Mouse (Mus musculus): ENCODE measurements around the gene Camk2b. TPM values are rescaled to one million over a fixed set of nuclear protein-coding genes. Genes with fewer than 3 reads are reported as not detected.

Camk2b gene
- polyA plus RNA-seq, 1 experiment = 0.97 TPM

- Histone ChIP-seq H3K4me1 (ENCODE audit: control insufficient read depth, insufficient read depth, low read length) (no peaks in the 10 kb centered on the region), H3K4me3 (ENCODE audit: insufficient read depth, low read length) (no peak overlapping the region), H3K27ac (ENCODE audit: insufficient read depth, low read length) (no peak overlapping the region)
- TF ChIP-seq POLR2A (IDR thresholded peaks at IDR 0.05; ENCODE audit: low read depth, low read length) (no peak), CTCF (IDR thresholded peaks at IDR 0.05; ENCODE audit: borderline replicate concordance, insufficient read depth, low read length) (peak; percentile 53; the same call in 1 of the 2 replicates)
Observed at GRCm38 (mm10) chr11:6033147-6033546, 33.0 kb downstream of the Camk2b start.

- no peak overlapping the region for H3K27ac ChIP-seq (ENCODE audit: insufficient read depth, low read length)
- no peaks in the 10 kb centered on the region for H3K4me1 ChIP-seq (ENCODE audit: control insufficient read depth, insufficient read depth, low read length)
- TF ChIP-seq POLR2A (IDR thresholded peaks at IDR 0.05; ENCODE audit: low read depth, low read length) (no peak), CTCF (IDR thresholded peaks at IDR 0.05; ENCODE audit: borderline replicate concordance, insufficient read depth, low read length) (no peak)
- H3K4me3 ChIP-seq (ENCODE audit: insufficient read depth, low read length) = no peak overlapping the region
Observed at GRCm38 (mm10) chr11:6030650-6031049, 35.5 kb downstream of the Camk2b start.

- no peak for TF ChIP-seq CTCF (IDR thresholded peaks at IDR 0.05; ENCODE audit: borderline replicate concordance, insufficient read depth, low read length)
- no peak for TF ChIP-seq POLR2A (IDR thresholded peaks at IDR 0.05; ENCODE audit: low read depth, low read length)
- H3K4me1 ChIP-seq (ENCODE audit: control insufficient read depth, insufficient read depth, low read length) = no peaks in the 10 kb centered on the region
- H3K4me3 ChIP-seq (ENCODE audit: insufficient read depth, low read length) = no peak overlapping the region
- H3K27ac ChIP-seq (ENCODE audit: insufficient read depth, low read length) = no peak overlapping the region
Observed at GRCm38 (mm10) chr11:6029790-6030189, 36.4 kb downstream of the Camk2b start.

- H3K4me3 ChIP-seq (ENCODE audit: insufficient read depth, low read length) = no peak overlapping the region
- H3K4me1 ChIP-seq (ENCODE audit: control insufficient read depth, insufficient read depth, low read length) = no peaks in the 10 kb centered on the region
- no peak overlapping the region for H3K27ac ChIP-seq (ENCODE audit: insufficient read depth, low read length)
- TF ChIP-seq CTCF (IDR thresholded peaks at IDR 0.05; ENCODE audit: borderline replicate concordance, insufficient read depth, low read length) (no peak), POLR2A (IDR thresholded peaks at IDR 0.05; ENCODE audit: low read depth, low read length) (no peak)
Observed at GRCm38 (mm10) chr11:6028911-6029310, 37.3 kb downstream of the Camk2b start.

- Histone ChIP-seq H3K4me1 (ENCODE audit: control insufficient read depth, insufficient read depth, low read length) (no peaks in the 10 kb centered on the region), H3K27ac (ENCODE audit: insufficient read depth, low read length) (no peak overlapping the region), H3K4me3 (ENCODE audit: insufficient read depth, low read length) (no peak overlapping the region)
- TF ChIP-seq POLR2A (IDR thresholded peaks at IDR 0.05; ENCODE audit: low read depth, low read length) = no peak
- TF ChIP-seq CTCF (IDR thresholded peaks at IDR 0.05; ENCODE audit: borderline replicate concordance, insufficient read depth, low read length) = peak; percentile 44; the same call in 1 of the 2 replicates
Observed at GRCm38 (mm10) chr11:6026361-6026760, 39.8 kb downstream of the Camk2b start.

GRCm38 (mm10) chr11:6024923-6025652 is 41.1 kb downstream of the Camk2b start:
- Histone ChIP-seq H3K27ac (ENCODE audit: insufficient read depth, low read length) (no peak overlapping the region), H3K4me1 (ENCODE audit: control insufficient read depth, insufficient read depth, low read length) (no peaks in the 10 kb centered on the region), H3K4me3 (ENCODE audit: insufficient read depth, low read length) (no peak overlapping the region)
- TF ChIP-seq POLR2A (IDR thresholded peaks at IDR 0.05; ENCODE audit: low read depth, low read length) (no peak), CTCF (IDR thresholded peaks at IDR 0.05; ENCODE audit: borderline replicate concordance, insufficient read depth, low read length) (no peak)

- TF ChIP-seq CTCF (IDR thresholded peaks at IDR 0.05; ENCODE audit: borderline replicate concordance, insufficient read depth, low read length) (no peak), POLR2A (IDR thresholded peaks at IDR 0.05; ENCODE audit: low read depth, low read length) (no peak)
- Histone ChIP-seq H3K4me3 (ENCODE audit: insufficient read depth, low read length) (no peak overlapping the region), H3K4me1 (ENCODE audit: control insufficient read depth, insufficient read depth, low read length) (no peaks in the 10 kb centered on the region), H3K27ac (ENCODE audit: insufficient read depth, low read length) (no peak overlapping the region)
Observed at GRCm38 (mm10) chr11:6020897-6021839, 45.0 kb downstream of the Camk2b start.

GRCm38 (mm10) chr11:6020360-6020759 is 45.8 kb downstream of the Camk2b start:
- Histone ChIP-seq H3K4me3 (ENCODE audit: insufficient read depth, low read length) (no peak overlapping the region), H3K4me1 (ENCODE audit: control insufficient read depth, insufficient read depth, low read length) (no peaks in the 10 kb centered on the region)
- TF ChIP-seq POLR2A (IDR thresholded peaks at IDR 0.05; ENCODE audit: low read depth, low read length) = no peak
- no peak for TF ChIP-seq CTCF (IDR thresholded peaks at IDR 0.05; ENCODE audit: borderline replicate concordance, insufficient read depth, low read length)

GRCm38 (mm10) chr11:6018218-6019010 is 47.7 kb downstream of the Camk2b start:
- TF ChIP-seq CTCF (IDR thresholded peaks at IDR 0.05; ENCODE audit: borderline replicate concordance, insufficient read depth, low read length) (no peak), POLR2A (IDR thresholded peaks at IDR 0.05; ENCODE audit: low read depth, low read length) (no peak)
- Histone ChIP-seq H3K27ac (ENCODE audit: insufficient read depth, low read length) (no peak overlapping the region), H3K4me1 (ENCODE audit: control insufficient read depth, insufficient read depth, low read length) (no peaks in the 10 kb centered on the region), H3K4me3 (ENCODE audit: insufficient read depth, low read length) (no peak overlapping the region)

More at GRCm38 (mm10) chr11:6020360-6020759, 45.8 kb downstream of the Camk2b start:
- H3K27ac ChIP-seq (ENCODE audit: insufficient read depth, low read length) = no peak overlapping the region

Measured in embryonic fibroblast, embryonic 13.5 days (primary cell).